Mouse (Mus musculus) small intestine, adult 2 months (tissue): ENCODE measurements around the gene Gm45233.

Source experiments
- CTCF ChIP-seq: fragments of 200-500 bp; IDR thresholded peaks from 2 replicates; pipeline ENCODE4 v1.5.1; 2012; ENCODE audit warnings: low read depth, mild to moderate bottlenecking, control low read depth, inconsistent platforms, low read length, moderate library complexity, mixed read lengths; ENCODE audit not compliant: insufficient replicate concordance, insufficient read length; ENCODE audit errors: extremely low read depth
- POLR2A ChIP-seq: fragments of 200-500 bp; IDR thresholded peaks from 2 replicates; pipeline ENCODE4 v1.6.1; 2012; ENCODE audit warnings: low read depth, mild to moderate bottlenecking, control low read depth, inconsistent platforms, low read length, moderate library complexity

GRCm38 (mm10) chr7:43488646-43489045 lies 44.7 kb downstream of the Gm45233 start:
- TF ChIP-seq CTCF = no peak
- no peak for TF ChIP-seq POLR2A
